Mouse (Mus musculus) neural tube, embryonic 12.5 days (tissue): ENCODE results near the gene Pla2g3. TPM values are rescaled to one million over a fixed set of nuclear protein-coding genes. Genes with fewer than 3 reads are reported as not detected.

ENCODE experiments used
- ATAC-seq: fragments of 200-750 bp; cut with Nextera tagmentation; 2 replicates; pipeline ENCODE4 v1.8.0; 2017; ENCODE audit warnings: low read depth, mild to moderate bottlenecking, moderate TSS enrichment, moderate library complexity; ENCODE audit not compliant: low FRiP score
- H3K27ac ChIP-seq: fragments of 300-500 bp; sonication (generic); 2 replicates; pipeline ENCODE4 v1.5.1; 2016
- H3K27me3 ChIP-seq: fragments of 300-500 bp; sonication (generic); replicated peaks from 2 replicates; pipeline ENCODE4 v1.6.1; 2016; ENCODE audit warnings: mild to moderate bottlenecking
- H3K36me3 ChIP-seq: fragments of 300-500 bp; sonication (generic); 2 replicates; pipeline ENCODE4 v1.6.1; 2016; ENCODE audit warnings: mild to moderate bottlenecking
- H3K4me1 ChIP-seq: fragments of 300-500 bp; sonication (generic); 2 replicates; pipeline ENCODE4 v1.6.1; 2016
- H3K4me2 ChIP-seq: fragments of 300-500 bp; sonication (generic); replicated peaks from 2 replicates; pipeline ENCODE4 v1.6.1; 2016; ENCODE audit warnings: mild to moderate bottlenecking
- H3K4me3 ChIP-seq: fragments of 300-500 bp; sonication (generic); 2 replicates; pipeline ENCODE4 v1.5.1; 2016
- H3K9ac ChIP-seq: fragments of 300-500 bp; sonication (generic); 2 replicates; pipeline ENCODE4 v1.6.1; 2016; ENCODE audit warnings: mild to moderate bottlenecking
- H3K9me3 ChIP-seq: fragments of 300-500 bp; sonication (generic); 2 replicates; pipeline ENCODE4 v1.6.1; 2016; ENCODE audit warnings: mild to moderate bottlenecking
- WGBS: fragments of 180-500 bp; shearing (Covaris S2); methylation state at CpG from one replicate; pipeline ENCODE4 v1.1.7; 2016; 5-methylcytosine and 5-hydroxymethylcytosine counted together
- polyA plus RNA-seq: library from polyadenylated mRNA; unstranded; fragments of >200 nt; fragmentation: Nextera tagmentation; extraction: Ambion mirVana; gene quantifications from 2 replicates; pipeline ENCODE4 v1.2.1, GENCODE M21; 2016

The Pla2g3 gene
- polyA plus RNA-seq, 1 experiment from 2014 or later, result 1.3 TPM

DNA sequence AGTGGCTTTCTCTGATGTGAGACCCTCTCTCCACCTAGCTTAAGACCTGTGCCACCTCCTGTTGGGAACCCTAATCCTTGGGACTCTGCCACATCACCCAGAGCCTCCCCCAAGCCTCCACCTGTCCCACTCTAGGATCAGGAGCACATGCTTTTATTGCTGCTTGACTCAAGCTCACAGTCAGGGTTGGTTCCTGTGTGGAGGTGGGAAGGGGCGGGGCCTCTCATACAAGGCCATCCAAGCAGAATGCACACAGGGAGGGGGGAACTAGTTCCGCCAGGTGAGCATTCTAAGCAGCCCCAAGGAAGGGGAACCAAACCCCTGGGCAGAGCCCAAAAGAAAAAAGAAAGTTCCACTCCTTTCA, 29.0 kb upstream of the Pla2g3 start:
- 79% methylated on average over 2 of the region's 2 CpGs for WGBS
- H3K9ac ChIP-seq, result no peak overlapping the region
- no peak overlapping the region for H3K4me3 ChIP-seq
- no peaks in the 10 kb centered on the region for H3K9me3 ChIP-seq
- no peak for ATAC-seq
- H3K36me3 ChIP-seq, result peaks cover 6% of the 10 kb centered on the region; the same call in 1 of the 2 replicates
- H3K27ac ChIP-seq, result no peak overlapping the region
- H3K27me3 ChIP-seq, result no peaks in the 10 kb centered on the region
- no peak overlapping the region for H3K4me2 ChIP-seq
- H3K4me1 ChIP-seq, result no peaks in the 10 kb centered on the region

DNA sequence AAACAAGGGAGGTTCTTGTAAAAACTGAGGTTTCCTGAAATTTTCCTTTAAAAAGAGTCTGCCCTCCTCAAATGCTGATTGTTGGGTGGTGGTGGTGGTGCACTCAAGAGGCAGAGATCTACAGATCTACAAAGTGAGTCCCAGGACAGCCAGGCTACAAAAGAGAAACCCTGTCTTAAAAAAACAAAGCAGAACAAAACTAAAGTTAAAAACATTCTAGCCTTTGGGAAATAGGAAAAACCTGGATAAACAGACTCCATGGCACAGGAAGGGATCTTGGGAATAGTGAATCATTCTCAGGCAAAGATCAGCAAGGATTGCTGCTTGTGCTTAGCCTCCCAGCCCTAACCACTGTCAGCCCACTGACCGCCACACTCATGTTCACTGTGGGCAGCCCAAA, 25.2 kb upstream of the Pla2g3 start:
- ATAC-seq, result no peak
- WGBS, result 92% methylated on average over 1 of the region's 1 CpGs

DNA sequence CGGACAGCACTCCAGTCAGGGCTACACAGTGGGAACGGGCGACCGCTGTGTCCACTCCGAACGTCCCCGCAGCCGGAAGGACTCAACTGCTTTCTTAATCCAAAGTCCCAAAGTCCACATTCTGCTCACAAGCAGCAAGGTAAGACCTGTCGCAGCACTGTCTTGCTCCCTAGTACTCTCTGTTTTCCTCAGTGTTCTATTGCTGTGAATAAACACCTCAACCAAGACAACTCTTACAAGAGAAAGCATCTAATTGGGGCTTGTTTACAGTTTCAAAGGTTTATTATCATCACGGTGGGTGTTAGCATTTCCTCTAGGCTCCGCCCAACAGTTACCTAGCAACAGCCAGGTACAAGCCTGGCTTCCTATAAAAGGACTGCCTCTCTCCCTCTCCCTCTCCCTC, 16.6 kb upstream of the Pla2g3 start:
- no peaks in the 10 kb centered on the region for H3K36me3 ChIP-seq
- no peaks in the 10 kb centered on the region for H3K9me3 ChIP-seq
- no peaks in the 10 kb centered on the region for H3K4me1 ChIP-seq
- ATAC-seq, result no peak
- no peaks in the 10 kb centered on the region for H3K27me3 ChIP-seq
- 29% methylated on average over 11 of the region's 11 CpGs for WGBS
- H3K4me2 ChIP-seq, result no peak overlapping the region
- no peak overlapping the region for H3K9ac ChIP-seq
- H3K27ac ChIP-seq, result no peak overlapping the region
- H3K4me3 ChIP-seq, result no peak overlapping the region

More for the DNA sequence above, 25.2 kb upstream of the Pla2g3 start:
- Histone ChIP-seq H3K36me3 (no peaks in the 10 kb centered on the region), H3K4me2 (no peak overlapping the region), H3K27ac (no peak overlapping the region), H3K9me3 (no peaks in the 10 kb centered on the region), H3K27me3 (no peaks in the 10 kb centered on the region), H3K9ac (no peak overlapping the region), H3K4me1 (no peaks in the 10 kb centered on the region), H3K4me3 (no peak overlapping the region)

DNA sequence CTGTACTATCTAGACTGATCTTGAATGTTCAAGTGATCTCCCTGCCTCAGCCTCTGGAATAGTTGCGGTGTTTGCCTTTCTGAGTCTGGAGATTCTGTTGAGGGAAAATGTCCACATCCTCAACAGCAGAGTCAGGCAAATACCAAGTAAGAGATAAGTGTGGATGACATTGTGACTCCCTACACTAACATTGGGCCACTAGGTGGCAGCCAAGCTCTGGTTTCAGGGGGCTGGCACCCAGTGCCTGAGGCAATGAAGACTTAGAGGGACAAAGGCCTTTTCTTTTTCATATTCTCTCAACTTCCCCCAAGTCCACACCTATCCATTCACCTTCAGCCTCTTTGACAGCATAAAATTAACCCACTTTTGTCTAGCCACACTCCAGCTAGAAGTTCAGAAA, 15.6 kb upstream of the Pla2g3 start:
- Histone ChIP-seq H3K27ac (no peak overlapping the region), H3K9me3 (no peaks in the 10 kb centered on the region), H3K4me1 (no peaks in the 10 kb centered on the region), H3K36me3 (no peaks in the 10 kb centered on the region), H3K4me2 (no peak overlapping the region), H3K4me3 (no peak overlapping the region), H3K27me3 (no peaks in the 10 kb centered on the region), H3K9ac (no peak overlapping the region)
- WGBS, result 33% methylated on average over 1 of the region's 1 CpGs
- 0 out of 2 replicates have a peak, but pooled peaks have one; percentile 56 for ATAC-seq

DNA sequence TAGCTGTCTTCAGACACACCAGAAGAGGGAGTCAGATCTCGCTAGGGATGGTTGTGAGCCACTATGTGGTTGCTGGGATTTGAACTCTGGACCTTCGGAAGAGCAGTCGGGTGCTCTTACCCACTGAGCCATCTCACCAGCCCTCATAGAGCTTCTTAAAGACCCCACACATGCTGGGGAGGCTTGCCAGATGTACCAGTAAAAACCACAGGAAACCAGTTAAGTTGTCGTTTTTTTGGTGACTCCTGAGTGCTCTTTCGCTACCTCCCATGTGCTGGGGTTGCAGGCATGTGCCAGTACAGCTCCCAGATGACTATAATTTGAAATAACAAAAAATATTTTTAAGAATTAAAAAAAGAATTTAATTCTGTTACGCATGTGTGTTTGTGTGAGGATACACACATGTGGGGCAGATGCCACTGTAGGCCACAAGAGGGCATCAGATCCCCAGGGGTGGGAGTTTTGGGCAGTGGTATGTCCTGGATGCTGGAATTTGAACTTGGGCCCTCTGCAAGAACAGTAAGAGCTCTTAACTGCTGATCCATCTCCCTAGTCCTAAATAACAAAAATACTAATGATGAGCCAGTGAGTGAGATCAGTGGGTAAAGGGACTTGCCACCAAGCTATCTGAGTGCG, 13.5 kb upstream of the Pla2g3 start:
- Histone ChIP-seq H3K27ac (no peak overlapping the region), H3K9ac (no peak overlapping the region), H3K4me3 (no peak overlapping the region), H3K27me3 (no peaks in the 10 kb centered on the region), H3K4me1 (no peaks in the 10 kb centered on the region), H3K4me2 (no peak overlapping the region), H3K9me3 (no peaks in the 10 kb centered on the region), H3K36me3 (no peaks in the 10 kb centered on the region)
- 85% methylated on average over 7 of the region's 7 CpGs for WGBS
- no peak for ATAC-seq

DNA sequence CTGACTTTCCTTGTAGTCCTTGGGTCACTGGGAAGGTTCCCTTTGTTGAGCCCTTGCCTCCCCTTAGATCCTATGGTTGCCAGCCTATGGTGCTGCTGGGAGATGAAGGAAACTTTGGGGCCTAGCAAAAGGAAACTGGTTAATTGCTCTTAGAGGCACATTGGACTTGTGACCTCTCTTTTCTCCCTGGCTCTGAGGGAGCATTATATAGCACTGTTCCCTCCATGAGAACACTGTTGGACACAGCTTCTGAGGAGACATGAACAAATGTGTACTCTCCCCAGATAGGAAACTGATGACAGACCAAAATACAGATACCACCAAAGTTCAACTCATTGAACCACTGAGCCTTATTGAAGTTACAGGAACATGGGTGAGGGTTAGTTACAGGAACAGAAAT, 12.6 kb upstream of the Pla2g3 start:
- Histone ChIP-seq H3K36me3 (no peaks in the 10 kb centered on the region), H3K4me2 (no peak overlapping the region), H3K4me3 (no peak overlapping the region), H3K27ac (no peak overlapping the region), H3K9me3 (no peaks in the 10 kb centered on the region), H3K4me1 (no peaks in the 10 kb centered on the region), H3K9ac (no peak overlapping the region), H3K27me3 (no peaks in the 10 kb centered on the region)
- no peak for ATAC-seq

DNA sequence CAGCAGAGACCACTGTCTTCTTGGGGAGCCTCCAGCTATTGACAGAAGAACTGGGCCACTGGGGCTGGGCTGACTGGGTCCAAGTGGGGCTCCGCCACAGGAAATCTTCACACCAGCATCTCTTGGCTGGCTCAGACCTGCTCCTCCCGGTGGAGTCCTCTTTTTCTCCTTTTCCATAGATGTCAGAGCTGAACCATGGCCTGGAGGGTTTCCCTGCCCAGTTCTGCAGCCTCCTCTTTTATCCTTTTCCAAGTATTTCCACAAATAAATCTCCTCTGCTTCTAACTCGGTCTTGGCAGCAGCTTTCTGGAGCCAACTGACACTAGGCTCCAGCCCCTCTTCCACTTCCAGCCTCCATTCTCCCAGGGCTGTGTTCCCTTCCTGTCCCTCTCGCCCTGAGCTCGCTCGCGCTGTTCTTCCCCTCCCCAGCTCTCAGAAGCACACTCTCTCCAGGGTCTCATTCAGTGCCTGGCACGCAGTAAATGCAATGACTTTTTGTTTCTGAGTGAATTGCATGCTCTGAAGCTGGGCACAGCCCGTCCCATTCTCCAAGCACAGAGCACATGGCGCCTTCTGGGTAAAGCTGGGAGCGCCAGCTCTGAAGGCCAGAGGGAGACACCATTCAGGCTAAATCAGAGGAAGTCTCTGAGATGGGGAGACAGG, 4.0 kb upstream of the Pla2g3 start:
- 59% methylated on average over 11 of the region's 11 CpGs for WGBS
- H3K36me3 ChIP-seq, result no peaks in the 10 kb centered on the region
- H3K9ac ChIP-seq, result no peak overlapping the region
- H3K27ac ChIP-seq, result no peak overlapping the region
- H3K27me3 ChIP-seq, result no peaks in the 10 kb centered on the region
- H3K9me3 ChIP-seq, result no peaks in the 10 kb centered on the region
- H3K4me1 ChIP-seq, result no peaks in the 10 kb centered on the region
- ATAC-seq, result no peak
- no peak overlapping the region for H3K4me2 ChIP-seq
- no peak overlapping the region for H3K4me3 ChIP-seq

DNA sequence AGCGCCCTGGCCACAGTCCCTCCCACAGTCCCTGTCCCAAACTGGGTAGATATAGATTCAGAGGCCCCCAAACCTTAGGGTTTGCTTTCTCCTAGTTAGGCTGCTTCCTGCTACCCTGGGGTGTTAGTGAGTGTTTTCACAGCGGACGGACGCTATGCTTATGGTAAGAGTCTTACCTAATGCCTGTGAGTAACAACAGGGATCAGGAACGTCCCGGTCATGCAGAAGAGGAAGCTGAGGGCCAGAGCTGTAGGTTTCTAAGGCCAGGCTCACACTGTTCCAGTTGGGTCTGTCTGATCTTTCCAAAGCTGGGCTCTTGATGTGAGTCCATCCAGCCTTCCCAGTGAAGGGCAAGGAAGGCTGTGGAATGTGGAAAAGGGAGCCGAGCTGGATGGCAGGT, 1.7 kb upstream of the Pla2g3 start:
- ATAC-seq, result no peak
- WGBS, result 79% methylated on average over 7 of the region's 7 CpGs
- Histone ChIP-seq H3K9me3 (no peaks in the 10 kb centered on the region), H3K4me2 (no peak overlapping the region), H3K4me3 (no peak overlapping the region), H3K27me3 (no peaks in the 10 kb centered on the region), H3K36me3 (no peaks in the 10 kb centered on the region), H3K9ac (no peak overlapping the region), H3K27ac (no peak overlapping the region), H3K4me1 (no peaks in the 10 kb centered on the region)

DNA sequence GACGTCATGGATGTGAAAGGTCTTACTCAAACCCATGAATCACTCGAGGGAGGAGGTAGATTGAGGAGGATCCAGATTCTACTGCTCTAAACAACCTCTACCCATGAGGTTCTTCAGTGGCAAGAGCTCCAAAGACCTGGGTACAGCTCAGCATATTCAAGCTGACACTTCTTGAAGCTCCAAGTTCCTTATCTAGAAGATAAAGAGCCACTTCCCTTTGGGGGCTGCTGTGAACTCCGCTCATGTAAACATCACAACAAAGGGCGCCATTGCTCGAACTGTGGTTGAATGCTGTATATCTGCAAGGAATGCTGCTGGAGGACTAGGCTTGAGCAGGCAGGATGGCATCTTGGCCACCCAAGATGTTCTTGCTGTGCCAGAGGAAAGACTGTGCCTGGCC, 952 bp downstream of the Pla2g3 start:
- Histone ChIP-seq H3K27ac (no peak overlapping the region), H3K4me2 (no peak overlapping the region), H3K9me3 (no peaks in the 10 kb centered on the region), H3K27me3 (no peaks in the 10 kb centered on the region), H3K4me3 (no peak overlapping the region), H3K36me3 (no peaks in the 10 kb centered on the region), H3K4me1 (no peaks in the 10 kb centered on the region), H3K9ac (no peak overlapping the region)
- ATAC-seq, result no peak
- 83% methylated on average over 5 of the region's 5 CpGs for whole genome bisulfite sequencing

DNA sequence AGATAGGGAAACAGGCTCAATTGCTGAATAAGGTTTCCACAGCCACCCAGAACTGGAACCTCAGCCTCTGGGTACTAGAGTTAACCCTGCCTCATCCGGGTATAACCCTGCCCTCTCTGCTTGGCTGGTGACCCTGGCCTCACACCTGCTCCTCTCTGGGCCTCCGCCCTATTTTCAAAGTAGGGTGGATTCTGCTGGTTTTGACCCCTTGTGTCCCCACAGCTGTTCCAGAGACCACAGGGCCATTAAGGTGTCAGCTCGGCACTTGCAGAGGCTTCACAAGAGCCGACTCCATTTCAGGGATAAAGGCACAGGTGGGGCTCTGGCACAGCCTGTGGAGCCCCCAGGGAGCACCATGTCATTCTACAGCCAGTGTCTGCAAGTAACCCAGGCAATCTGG, 4.7 kb downstream of the Pla2g3 start:
- Histone ChIP-seq H3K27me3 (no peaks in the 10 kb centered on the region), H3K4me1 (no peaks in the 10 kb centered on the region), H3K9ac (no peak overlapping the region), H3K27ac (no peak overlapping the region), H3K36me3 (no peaks in the 10 kb centered on the region), H3K4me2 (no peak overlapping the region), H3K4me3 (no peak overlapping the region), H3K9me3 (no peaks in the 10 kb centered on the region)
- 66% methylated on average over 4 of the region's 4 CpGs for WGBS
- ATAC-seq, result no peak

DNA sequence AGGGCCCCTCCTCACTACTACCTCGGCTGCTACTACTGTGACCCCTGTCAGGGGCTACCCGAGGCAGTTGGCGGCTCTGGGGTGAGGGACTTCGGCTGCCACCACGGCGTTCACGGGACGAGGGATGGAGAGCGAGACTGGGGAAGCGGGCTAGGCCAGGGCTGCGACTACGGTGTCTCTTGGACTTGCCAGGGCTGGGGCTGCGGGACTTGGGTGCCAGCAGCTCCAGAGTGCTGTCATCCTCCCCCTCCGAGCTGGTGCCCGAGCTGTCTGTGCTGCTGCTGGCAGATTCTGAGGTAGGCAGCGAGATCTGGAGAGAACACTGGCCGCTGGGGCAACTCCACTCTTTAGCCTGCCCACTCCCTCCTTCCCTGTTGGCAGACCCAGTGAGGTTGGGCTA, 6.8 kb downstream of the Pla2g3 start:
- no peaks in the 10 kb centered on the region for H3K36me3 ChIP-seq
- H3K27ac ChIP-seq, result no peak overlapping the region
- 88% methylated on average over 17 of the region's 17 CpGs for WGBS
- H3K9me3 ChIP-seq, result no peaks in the 10 kb centered on the region
- H3K9ac ChIP-seq, result no peak overlapping the region
- no peak overlapping the region for H3K4me2 ChIP-seq
- no peaks in the 10 kb centered on the region for H3K27me3 ChIP-seq
- no peaks in the 10 kb centered on the region for H3K4me1 ChIP-seq
- no peak for ATAC-seq
- H3K4me3 ChIP-seq, result no peak overlapping the region

DNA sequence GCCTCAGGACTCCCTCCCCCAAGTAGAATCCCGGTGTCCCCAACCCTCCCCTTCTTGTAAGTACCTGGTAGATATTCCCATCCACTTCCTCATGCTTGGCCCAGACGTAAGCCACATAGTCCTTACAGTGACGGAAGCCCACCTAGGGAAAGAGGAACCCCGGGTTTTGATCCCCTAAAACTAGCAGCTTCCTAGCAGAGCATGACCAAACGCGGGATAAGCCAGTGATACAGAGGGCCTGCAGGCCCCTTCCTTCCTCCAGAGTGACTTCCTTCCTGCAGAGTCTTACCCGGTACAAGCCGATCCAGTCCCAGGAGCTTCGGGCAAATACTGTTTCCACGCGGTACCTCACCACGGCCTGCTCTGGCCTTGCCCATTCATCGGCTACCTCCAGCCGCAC, 7.4 kb downstream of the Pla2g3 start:
- Histone ChIP-seq H3K4me1 (no peaks in the 10 kb centered on the region), H3K9me3 (no peaks in the 10 kb centered on the region), H3K36me3 (no peaks in the 10 kb centered on the region), H3K27me3 (no peaks in the 10 kb centered on the region), H3K4me2 (no peak overlapping the region), H3K27ac (no peak overlapping the region), H3K4me3 (no peak overlapping the region), H3K9ac (no peak overlapping the region)
- no peak for ATAC-seq
- 94% methylated on average over 14 of the region's 14 CpGs for WGBS

DNA sequence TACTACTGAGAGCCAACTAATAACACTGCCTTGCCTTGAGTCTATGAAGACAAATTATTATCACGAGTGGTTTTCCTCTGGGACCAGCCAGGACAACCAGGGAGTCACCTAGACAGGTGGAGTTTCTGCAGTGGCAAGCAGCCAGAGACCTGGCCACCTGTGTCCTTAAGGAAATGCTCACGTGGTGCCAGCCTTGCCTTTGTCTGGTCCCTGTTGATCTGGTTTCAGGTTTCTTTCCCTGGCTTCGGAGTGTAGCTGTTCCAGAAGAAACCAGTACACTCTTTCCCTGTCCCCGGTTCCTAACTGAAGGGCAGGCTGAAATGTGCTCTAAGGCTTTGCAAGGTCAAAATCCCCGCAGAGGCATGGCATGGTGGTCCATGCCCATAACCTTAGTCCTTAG, 8.7 kb downstream of the Pla2g3 start:
- no peak overlapping the region for H3K4me3 ChIP-seq
- no peak overlapping the region for H3K27ac ChIP-seq
- no peak overlapping the region for H3K4me2 ChIP-seq
- no peaks in the 10 kb centered on the region for H3K27me3 ChIP-seq
- H3K4me1 ChIP-seq, result no peaks in the 10 kb centered on the region
- no peak for ATAC-seq
- H3K36me3 ChIP-seq, result no peaks in the 10 kb centered on the region
- H3K9me3 ChIP-seq, result no peaks in the 10 kb centered on the region
- 67% methylated on average over 5 of the region's 5 CpGs for WGBS
- H3K9ac ChIP-seq, result no peak overlapping the region
